Mouse (Mus musculus): Measurements from ENCODE around the gene 9130008F23Rik.

DNA sequence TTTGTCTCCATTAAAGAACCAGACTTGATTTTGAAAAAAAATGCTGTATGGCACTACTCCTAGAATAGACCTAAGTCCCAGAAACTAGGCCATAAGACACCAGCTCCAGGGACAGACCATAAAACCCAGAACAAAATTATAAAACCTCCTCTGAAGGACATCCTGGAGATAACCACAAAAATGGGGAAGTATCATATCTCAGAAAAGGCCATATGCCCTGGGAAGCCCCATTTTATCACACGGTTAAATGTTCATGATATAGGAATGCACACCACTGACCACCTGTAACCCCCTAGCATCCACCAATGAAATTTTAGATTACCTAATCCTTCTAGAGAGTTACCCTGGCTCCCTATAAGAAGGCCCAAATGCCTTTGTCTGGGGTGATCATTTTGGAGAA lies 4.8 kb downstream of the 9130008F23Rik start:
- TF ChIP-seq EP300 (IDR thresholded peaks at IDR 0.05; ENCODE audit: low read depth) (no peak), CTCF (IDR thresholded peaks at IDR 0.05; ENCODE audit: low read depth) (no peak)

All from liver, embryonic 14.5 days (tissue).